Mouse (Mus musculus): Measurements from ENCODE around the gene Pth. TPM values are rescaled to one million over a fixed set of nuclear protein-coding genes. Genes with fewer than 3 reads are reported as not detected.

Pth gene
- polyA plus RNA-seq (2015; fragmentation: Nextera tagmentation; extraction: Ambion mirVana): not detected in 2 replicates

GRCm38 (mm10) chr7:113388470-113388869 is at the start of gene Pth:
Gene Pth (minus strand): TSS chr7:113388570.

GRCm38 (mm10) chr7:113368746-113369619 is 19.4 kb downstream of the Pth start, which contains the start of gene Btbd10:
Gene Btbd10 (minus strand): TSS chr7:113369392.

Other genes starting within 250 kb of the Pth start
- gene Arntl, start 181.1 kb downstream of the Pth start, polyA plus RNA-seq (2015; fragmentation: Nextera tagmentation; extraction: Ambion mirVana): 17.2 and 18.5 TPM in 2 replicates
- 66.5 and 73.9 TPM in 2 replicates for gene Btbd10, start 19.2 kb downstream of the Pth start, polyA plus RNA-seq (2015; fragmentation: Nextera tagmentation; extraction: Ambion mirVana)
- 40.5 and 45.5 TPM in 2 replicates for gene Far1, start 125.3 kb upstream of the Pth start, polyA plus RNA-seq (2015; fragmentation: Nextera tagmentation; extraction: Ambion mirVana)

All from neural tube, postnatal 0 days (tissue).